Mouse (Mus musculus) liver, embryonic 13.5 days (tissue): Measurements from ENCODE around the gene Fkbp2. TPM values are rescaled to one million over a fixed set of nuclear protein-coding genes. Genes with fewer than 3 reads are reported as not detected.
A peak's percentile ranks its signal among the peaks of the same experiment; 100 is the strongest.
"Not testable (repeated sequence)": the region's sequence is repeated elsewhere in the genome, so short reads cannot be mapped to it uniquely, and the experiment has no call there.

Experiments
- ATAC-seq: fragments of 200-750 bp; cut with Nextera tagmentation; 2 replicates; pipeline ENCODE4 v1.8.0; 2017; ENCODE audit warnings: low read depth, mild to moderate bottlenecking, moderate number of reproducible peaks, moderate library complexity
- DNase-seq: peaks from one replicate; pipeline ENCODE4 v3.0.0; 2022
- H3K27ac ChIP-seq: fragments of 300-500 bp; sonication (generic); 2 replicates; pipeline ENCODE4 v1.5.1; 2015; ENCODE audit warnings: moderate library complexity, mild to moderate bottlenecking, inconsistent platforms
- H3K27me3 ChIP-seq: fragments of 300-500 bp; sonication (generic); 2 replicates; pipeline ENCODE4 v1.6.1; 2015; ENCODE audit warnings: mild to moderate bottlenecking, inconsistent platforms
- H3K36me3 ChIP-seq: fragments of 300-500 bp; sonication (generic); 2 replicates; pipeline ENCODE4 v1.6.1; 2015; ENCODE audit warnings: mild to moderate bottlenecking, inconsistent platforms
- H3K4me1 ChIP-seq: fragments of 300-500 bp; sonication (generic); replicated peaks from 2 replicates; pipeline ENCODE4 v1.6.1; 2015; ENCODE audit warnings: inconsistent platforms
- H3K4me2 ChIP-seq: fragments of 300-500 bp; sonication (generic); 2 replicates; pipeline ENCODE4 v1.6.1; 2015; ENCODE audit warnings: inconsistent platforms, mild to moderate bottlenecking, moderate library complexity
- H3K4me3 ChIP-seq: fragments of 300-500 bp; sonication (generic); replicated peaks from 2 replicates; pipeline ENCODE4 v1.5.1; 2015; ENCODE audit warnings: mild to moderate bottlenecking, inconsistent platforms
- H3K9ac ChIP-seq: fragments of 300-500 bp; sonication (generic); 2 replicates; pipeline ENCODE4 v1.6.1; 2015; ENCODE audit warnings: mild to moderate bottlenecking, inconsistent platforms
- H3K9me3 ChIP-seq: fragments of 300-500 bp; sonication (generic); replicated peaks from 2 replicates; pipeline ENCODE4 v1.6.1; 2016; ENCODE audit warnings: inconsistent platforms
- WGBS: fragments of 180-500 bp; shearing (Covaris S2); methylation state at CpG from one replicate; pipeline ENCODE4 v1.1.7; 2015; ENCODE audit not compliant: insufficient replicate concordance; 5-methylcytosine and 5-hydroxymethylcytosine counted together
- polyA plus RNA-seq: library from polyadenylated mRNA; unstranded; fragments of >200 nt; fragmentation: Nextera tagmentation; extraction: Ambion mirVana; gene quantifications from 2 replicates; pipeline ENCODE4 v1.2.1, GENCODE M21; 2015

Fkbp2 gene
- polyA plus RNA-seq, 1 experiment from 2014 or later = 91.6 TPM

DNA sequence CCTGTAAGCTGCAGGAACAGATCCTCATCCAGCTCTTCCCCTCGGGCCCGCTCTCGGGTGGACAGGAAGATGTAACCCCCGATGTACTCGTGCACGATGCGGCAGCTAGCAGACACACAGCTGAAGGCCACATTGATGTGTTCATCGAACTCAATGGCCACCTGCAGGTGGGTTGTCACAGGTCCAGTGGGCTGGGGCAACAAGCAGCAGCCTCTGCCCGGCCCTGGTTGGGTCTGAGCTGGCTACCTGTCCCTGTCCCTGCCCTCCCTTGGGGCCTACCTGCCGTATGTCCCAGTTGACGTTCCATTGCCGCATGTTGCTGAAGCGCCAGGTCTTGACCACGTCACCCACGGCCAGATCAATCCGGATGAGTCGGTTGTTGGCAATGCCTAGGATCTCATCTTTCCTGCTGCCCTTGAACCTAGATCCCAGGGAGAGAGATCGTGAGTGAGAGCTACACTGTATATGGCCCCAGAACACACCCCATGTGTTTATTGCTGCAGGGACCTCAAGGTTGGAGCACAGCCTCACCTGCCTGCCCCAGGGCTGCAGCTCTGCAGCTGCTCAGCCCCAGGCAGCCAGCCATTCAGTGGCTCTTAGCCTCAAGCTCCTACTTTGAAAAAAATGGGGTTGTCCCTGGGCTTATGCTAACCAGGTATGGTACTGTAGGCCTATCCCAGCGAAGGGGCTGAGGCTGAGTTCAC lies 19.2 kb upstream of the Fkbp2 start:
- WGBS = 84% methylated on average over 19 of the region's 19 CpGs
- Histone ChIP-seq H3K36me3 (peaks cover 59% of the 10 kb centered on the region), H3K27me3 (no peaks in the 10 kb centered on the region), H3K9me3 (no peaks in the 10 kb centered on the region), H3K4me2 (no peak overlapping the region), H3K4me3 (no peak overlapping the region), H3K27ac (no peak overlapping the region), H3K4me1 (peaks cover 42% of the 10 kb centered on the region), H3K9ac (no peak overlapping the region)
- no peak for ATAC-seq
- DNase-seq = no peak

DNA sequence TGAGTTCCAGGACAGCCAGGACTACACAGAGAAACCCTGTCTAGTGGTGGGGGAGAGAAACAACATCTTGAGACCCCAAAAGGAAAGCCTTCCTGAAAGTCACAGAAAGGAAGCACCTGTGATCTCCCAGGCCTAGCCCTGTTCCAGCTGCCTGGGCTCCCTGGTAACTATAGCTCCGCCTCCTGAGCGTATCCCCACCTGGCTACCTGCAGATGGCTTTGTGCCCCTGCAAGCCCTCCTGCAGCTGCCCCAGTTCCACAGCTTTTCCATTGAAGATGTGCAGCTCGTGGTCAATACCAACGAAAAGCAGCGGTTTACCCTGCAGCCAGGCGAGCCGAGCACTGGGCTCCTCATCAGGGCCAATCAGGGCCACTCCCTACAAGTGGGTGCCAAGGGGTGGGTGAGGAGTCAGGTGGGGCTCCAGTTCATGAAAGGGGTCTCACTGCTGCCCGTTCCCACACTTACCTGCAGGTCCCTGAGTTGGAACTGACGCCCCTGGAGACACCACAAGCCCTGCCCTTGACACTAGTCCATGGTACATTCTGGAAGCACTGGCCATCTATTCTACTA lies 17.5 kb upstream of the Fkbp2 start:
- DNase-seq (no peak), ATAC-seq (no peak)
- peaks cover 52% of the 10 kb centered on the region for H3K4me1 ChIP-seq
- no peaks in the 10 kb centered on the region for H3K9me3 ChIP-seq
- H3K4me3 ChIP-seq = no peak overlapping the region
- peaks cover 53% of the 10 kb centered on the region for H3K36me3 ChIP-seq
- H3K27me3 ChIP-seq = no peaks in the 10 kb centered on the region
- no peak overlapping the region for H3K4me2 ChIP-seq
- no peak overlapping the region for H3K27ac ChIP-seq
- H3K9ac ChIP-seq = no peak overlapping the region
- WGBS = 86% methylated on average over 9 of the region's 9 CpGs

DNA sequence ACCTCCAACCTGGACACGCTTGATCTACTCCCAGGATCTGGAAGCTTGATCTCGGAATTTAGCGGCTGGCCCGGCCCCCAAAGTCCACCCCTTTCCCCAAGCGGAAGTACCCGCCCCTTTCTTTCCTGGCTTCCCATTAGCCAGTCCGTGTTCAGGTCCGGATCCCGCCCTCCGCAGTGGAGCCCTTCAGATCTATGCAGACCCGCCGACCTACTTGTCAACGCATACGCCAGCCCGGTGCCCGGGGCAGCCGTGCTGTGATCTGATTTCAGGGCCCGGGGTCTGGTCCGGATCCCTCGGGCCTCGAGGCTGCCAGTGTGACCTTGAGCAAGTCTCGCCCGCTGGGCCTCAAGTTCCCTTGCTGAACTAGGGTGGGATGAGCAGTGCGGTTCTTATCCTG lies 15.7 kb upstream of the Fkbp2 start, which contains the start of the genes Nudt22 and Trpt1:
Gene Nudt22, minus strand, starts transcription at position 112 of the 400 bp plus-strand sequence.
Gene Trpt1, plus strand, starts transcription at position 126 of the 400 bp plus-strand sequence.
- Histone ChIP-seq H3K4me3 (peak within 1 kb of the TSS; percentile 65), H3K4me1 (peaks cover 60% of the 10 kb centered on the region), H3K27ac (peak within 1 kb of the TSS; percentile 57), H3K36me3 (peaks cover 35% of the 10 kb centered on the region), H3K9me3 (no peaks in the 10 kb centered on the region), H3K27me3 (no peaks in the 10 kb centered on the region), H3K9ac (peak within 1 kb of the TSS; percentile 77), H3K4me2 (peak within 1 kb of the TSS; percentile 84)
- DNase-seq (peak; percentile 86), ATAC-seq (peak; percentile 70)
- under 1% methylated on average over 24 of the region's 24 CpGs for WGBS

DNA sequence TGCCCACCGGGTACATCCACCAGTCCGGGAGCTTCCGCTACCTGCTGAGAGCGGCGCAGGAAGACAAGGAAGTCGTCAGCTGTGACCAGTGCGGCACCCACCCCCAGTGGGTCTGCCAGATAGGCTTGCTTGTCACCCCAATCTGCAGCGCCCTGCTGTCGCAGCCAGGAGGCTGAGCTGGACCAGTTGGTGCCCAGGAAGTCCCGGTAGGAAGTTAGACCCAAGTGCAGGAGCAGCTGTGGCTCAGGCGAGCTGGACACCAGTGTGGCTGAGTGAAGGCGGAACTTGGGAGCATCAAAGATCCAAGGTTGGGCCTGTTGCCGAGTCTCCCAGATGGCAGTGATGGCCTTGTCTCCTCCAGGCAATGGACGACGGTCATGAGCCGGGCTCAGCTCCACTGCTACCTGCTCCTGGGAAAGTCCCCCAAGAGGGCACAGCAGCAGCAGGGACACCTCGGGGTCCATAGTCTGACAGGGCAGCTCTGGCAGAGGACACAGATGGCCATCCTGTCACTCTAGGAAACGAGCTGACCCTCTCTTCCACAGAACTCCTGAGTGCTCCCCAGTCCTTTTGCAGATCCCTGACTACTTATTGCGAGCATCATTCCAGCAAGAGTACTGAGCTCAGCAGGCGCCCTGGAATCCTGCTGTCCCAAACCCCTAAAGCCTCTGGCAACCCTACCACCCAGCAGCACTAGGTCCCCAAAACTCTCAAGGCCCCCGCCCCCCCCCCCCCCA lies 15.1 kb upstream of the Fkbp2 start:
- no peak for DNase-seq
- Histone ChIP-seq H3K36me3 (peaks cover 29% of the 10 kb centered on the region), H3K27ac (peak overlapping the region; percentile 57), H3K4me3 (peak overlapping the region; percentile 65), H3K9ac (peak overlapping the region; percentile 77), H3K4me2 (peak overlapping the region; percentile 84), H3K4me1 (peaks cover 60% of the 10 kb centered on the region), H3K9me3 (no peaks in the 10 kb centered on the region), H3K27me3 (no peaks in the 10 kb centered on the region)
- ATAC-seq = no peak
- WGBS = 40% methylated on average over 21 of the region's 21 CpGs

DNA sequence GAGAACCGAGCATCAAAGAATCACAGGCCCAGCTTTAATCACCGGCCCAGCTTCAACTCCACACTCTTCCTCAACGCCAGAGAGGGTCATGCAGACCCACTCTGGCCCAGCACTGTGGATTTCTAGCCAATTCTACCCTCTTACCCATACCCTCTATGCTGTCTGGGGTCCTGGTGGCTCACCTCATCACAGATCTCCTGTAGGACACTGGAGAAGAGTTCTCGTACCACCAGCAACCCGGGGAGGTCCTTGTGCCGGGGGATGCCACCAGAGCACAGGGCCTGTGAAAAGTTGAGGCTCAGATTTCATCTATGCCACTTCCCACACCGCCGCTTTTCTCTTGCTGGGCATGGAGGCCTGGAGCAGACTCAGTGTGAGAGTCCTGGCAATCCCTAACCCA lies 14.2 kb upstream of the Fkbp2 start:
- Histone ChIP-seq H3K36me3 (peaks cover 19% of the 10 kb centered on the region), H3K4me3 (no peak overlapping the region), H3K4me2 (peak overlapping the region; percentile 84), H3K9ac (0 out of 2 replicates have a peak overlapping the region, but pooled peaks have one; percentile 77), H3K4me1 (peaks cover 63% of the 10 kb centered on the region), H3K27me3 (no peaks in the 10 kb centered on the region), H3K9me3 (no peaks in the 10 kb centered on the region), H3K27ac (no peak overlapping the region)
- 87% methylated on average over 8 of the region's 8 CpGs for WGBS
- no peak for ATAC-seq
- no peak for DNase-seq

DNA sequence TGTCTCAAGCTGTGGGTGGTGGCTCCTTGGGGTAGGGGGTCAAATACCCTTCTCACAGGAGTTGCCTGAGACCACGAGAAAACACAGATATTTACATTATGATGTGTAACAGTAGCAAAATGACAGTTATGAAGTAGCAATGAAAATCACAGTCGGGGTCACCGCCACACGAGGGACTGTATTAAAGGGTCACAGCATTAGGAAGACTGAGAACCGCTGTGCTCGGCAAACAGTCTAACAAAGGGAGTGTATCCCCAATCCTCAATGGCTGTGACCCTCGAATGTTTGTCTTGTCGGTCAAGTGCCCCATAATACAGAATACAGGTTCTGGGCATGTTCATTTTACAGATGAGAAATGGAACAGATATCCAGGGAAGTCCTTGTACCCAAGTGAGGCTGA lies 13.7 kb upstream of the Fkbp2 start:
- no peaks in the 10 kb centered on the region for H3K9me3 ChIP-seq
- H3K36me3 ChIP-seq = peaks cover 14% of the 10 kb centered on the region
- no peak overlapping the region for H3K27ac ChIP-seq
- no peak overlapping the region for H3K4me3 ChIP-seq
- H3K27me3 ChIP-seq = no peaks in the 10 kb centered on the region
- 83% methylated on average over 8 of the region's 8 CpGs for WGBS
- no peak for ATAC-seq
- no peak overlapping the region for H3K9ac ChIP-seq
- H3K4me2 ChIP-seq = no peak overlapping the region
- H3K4me1 ChIP-seq = peaks cover 59% of the 10 kb centered on the region
- no peak for DNase-seq

DNA sequence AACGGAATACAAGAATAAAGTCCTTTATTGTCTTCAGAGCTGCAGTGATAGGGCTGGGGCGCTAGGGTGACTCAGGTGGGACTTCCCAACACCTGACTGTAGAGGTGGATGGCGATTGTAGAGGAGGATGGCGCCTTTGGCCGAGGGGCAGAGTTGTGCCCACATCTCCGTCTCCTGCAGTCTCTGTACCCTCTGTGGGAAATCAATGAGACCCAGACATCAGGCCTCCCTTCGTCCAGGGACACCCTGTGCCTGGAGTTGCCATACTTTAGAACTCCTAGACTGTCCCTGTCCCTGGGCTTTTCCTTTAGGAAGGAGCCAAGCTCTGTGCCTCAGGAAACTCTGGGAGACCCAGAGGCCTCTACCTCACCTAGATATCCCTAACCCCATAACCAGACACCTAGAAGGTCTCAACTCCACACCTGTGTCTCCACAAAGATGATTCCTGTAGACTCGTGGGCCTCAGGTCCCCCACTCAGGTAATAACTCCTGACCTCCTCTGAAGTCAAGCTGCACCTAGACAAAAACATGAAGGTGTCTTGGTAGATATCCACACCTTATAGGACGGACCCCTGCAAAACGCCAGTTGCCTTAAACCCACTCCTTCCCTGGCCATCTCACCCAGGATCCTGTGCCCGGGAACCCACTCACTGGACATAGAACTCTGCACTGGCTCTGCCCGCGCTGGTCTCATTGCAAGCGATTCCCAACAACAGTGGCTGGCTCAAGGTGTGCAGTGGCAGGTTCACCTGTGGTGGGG lies 12.9 kb upstream of the Fkbp2 start:
- Histone ChIP-seq H3K4me1 (peaks cover 57% of the 10 kb centered on the region), H3K4me3 (peak overlapping the region; percentile 72), H3K9me3 (no peaks in the 10 kb centered on the region), H3K27ac (peak overlapping the region; percentile 79), H3K27me3 (no peaks in the 10 kb centered on the region), H3K36me3 (peaks cover 6% of the 10 kb centered on the region), H3K4me2 (peak overlapping the region; percentile 92), H3K9ac (peak overlapping the region; percentile 78)
- no peak for ATAC-seq
- DNase-seq = no peak
- WGBS = 69% methylated on average over 14 of the region's 14 CpGs

DNA sequence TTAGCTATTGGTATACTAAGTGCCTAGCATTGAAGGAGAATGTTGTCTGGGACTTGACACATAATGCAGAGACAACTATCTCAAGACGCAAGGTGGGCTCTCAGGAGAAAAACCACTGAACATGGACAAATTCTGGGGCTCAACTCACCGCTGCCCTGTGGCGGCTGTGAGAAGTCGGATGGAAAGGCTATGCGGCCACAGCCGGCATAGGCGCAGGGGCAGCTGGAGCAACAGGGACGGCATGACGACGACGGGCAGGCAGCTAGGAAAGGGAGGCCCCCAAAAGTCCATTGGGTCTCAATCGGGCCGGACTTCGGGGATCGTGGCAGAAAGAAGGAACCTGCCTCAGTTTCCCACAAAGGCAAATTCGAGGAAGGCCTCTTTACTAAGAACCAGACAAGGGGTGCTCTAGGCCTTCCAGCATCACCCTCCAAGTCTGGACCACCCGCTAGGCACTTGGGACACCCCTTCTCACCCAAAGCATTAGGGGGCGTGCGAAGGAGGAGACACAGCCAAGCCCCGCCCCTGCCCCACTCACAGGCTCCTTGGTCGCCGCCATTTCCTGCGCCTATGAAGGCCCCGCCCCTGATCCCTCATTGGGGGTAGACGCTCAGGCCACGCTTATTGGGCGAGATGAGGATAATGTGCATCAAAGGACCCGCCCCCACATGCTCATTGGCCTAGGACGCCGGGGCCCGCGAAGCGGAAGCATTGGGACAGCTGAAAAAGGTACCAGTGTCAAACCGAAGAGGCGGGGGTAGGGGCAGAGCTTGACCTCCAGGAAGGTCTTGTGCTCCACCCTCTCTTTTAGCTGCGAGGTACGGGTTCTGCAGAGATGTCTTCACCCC lies 11.9 kb upstream of the Fkbp2 start, which contains the start of gene Dnajc4:
Gene Dnajc4, minus strand, starts transcription at position 562 of the 848 bp plus-strand sequence.
- DNase-seq (peak; percentile 98), ATAC-seq (peak; percentile 92)
- Histone ChIP-seq H3K4me1 (peaks cover 58% of the 10 kb centered on the region), H3K9ac (peak within 1 kb of the TSS; percentile 79), H3K4me2 (peak within 1 kb of the TSS; percentile 92), H3K27ac (peak within 1 kb of the TSS; percentile 79), H3K9me3 (no peaks in the 10 kb centered on the region), H3K27me3 (no peaks in the 10 kb centered on the region), H3K36me3 (no peaks in the 10 kb centered on the region), H3K4me3 (peak within 1 kb of the TSS; percentile 72)
- WGBS = 2% methylated on average over 37 of the region's 37 CpGs

DNA sequence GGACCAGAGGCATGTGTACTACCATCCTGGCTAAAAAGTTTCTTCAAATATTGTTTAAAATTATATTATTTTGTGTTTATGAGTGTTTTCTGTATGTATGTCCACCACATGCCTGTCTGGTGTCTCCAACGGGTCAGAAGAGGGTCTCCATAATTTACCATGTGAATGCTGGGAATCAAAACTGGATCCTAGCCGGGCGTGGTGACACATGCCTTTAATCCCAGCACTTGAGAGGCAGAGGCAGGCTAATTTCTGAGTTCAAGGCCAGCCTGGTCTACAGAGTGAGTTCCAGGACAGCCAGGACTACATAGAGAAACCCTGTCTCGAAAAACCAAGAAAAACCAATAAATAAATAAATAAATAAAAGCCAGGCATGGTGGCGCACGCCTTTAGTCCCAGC lies 10.9 kb upstream of the Fkbp2 start:
- not testable (repeated sequence) for H3K27ac ChIP-seq, ATAC-seq, H3K9me3 ChIP-seq, DNase-seq, H3K9ac ChIP-seq, H3K36me3 ChIP-seq, H3K27me3 ChIP-seq
- Histone ChIP-seq H3K4me1 (peaks cover 58% of the 10 kb centered on the region), H3K4me3 (0 out of 2 replicates have a peak overlapping the region, but pooled peaks have one; percentile 72), H3K4me2 (peak overlapping the region; percentile 92; the same call in 1 of the 2 replicates)
- WGBS = 80% methylated on average over 6 of the region's 6 CpGs

DNA sequence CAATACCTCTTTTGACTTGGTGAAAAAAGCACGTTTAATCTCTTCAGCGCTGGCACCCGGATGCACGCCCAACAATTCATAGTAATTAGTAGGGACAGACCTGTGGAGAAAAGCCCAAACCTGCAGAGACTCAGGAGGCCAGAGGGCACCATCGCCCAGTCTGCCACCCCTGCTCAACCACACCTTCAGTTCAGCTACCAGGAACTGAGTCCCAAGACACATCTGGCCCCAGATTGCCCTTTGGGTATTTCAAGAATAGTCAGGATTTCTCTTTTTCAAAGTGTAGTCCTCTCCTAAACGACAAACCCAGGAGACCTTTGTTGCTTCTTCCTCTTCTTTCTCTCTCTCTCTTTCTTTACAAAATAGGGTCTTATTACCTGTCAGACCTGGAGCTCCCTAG lies 10.4 kb upstream of the Fkbp2 start:
- Histone ChIP-seq H3K4me2 (no peak overlapping the region), H3K4me1 (peaks cover 60% of the 10 kb centered on the region), H3K27ac (no peak overlapping the region), H3K4me3 (no peak overlapping the region), H3K27me3 (no peaks in the 10 kb centered on the region), H3K9me3 (no peaks in the 10 kb centered on the region), H3K36me3 (0 out of 2 replicates have a peak, but pooled peaks cover under 1% of the 10 kb centered on the region), H3K9ac (no peak overlapping the region)
- 78% methylated on average over 6 of the region's 6 CpGs for WGBS
- no peak for ATAC-seq
- DNase-seq = no peak
